Mouse (Mus musculus) forebrain, embryonic 15.5 days (tissue): Measurements from ENCODE around the gene Ccnt1. TPM values are rescaled to one million over a fixed set of nuclear protein-coding genes. Genes with fewer than 3 reads are reported as not detected.
"Not testable (repeated sequence)": the region's sequence is repeated elsewhere in the genome, so short reads cannot be mapped to it uniquely, and the experiment has no call there.

Source experiments
- ATAC-seq: fragments of 200-750 bp; cut with Nextera tagmentation; replicated peaks from 2 replicates; pipeline ENCODE4 v1.8.0; 2017; ENCODE audit warnings: mild to moderate bottlenecking, moderate TSS enrichment, moderate library complexity
- H3K27ac ChIP-seq: fragments of 300-500 bp; sonication (generic); replicated peaks from 2 replicates; pipeline ENCODE4 v1.5.1; 2015; ENCODE audit warnings: mild to moderate bottlenecking, inconsistent platforms
- H3K27me3 ChIP-seq: fragments of 300-500 bp; sonication (generic); 2 replicates; pipeline ENCODE4 v1.6.1; 2015; ENCODE audit warnings: inconsistent platforms
- H3K36me3 ChIP-seq: fragments of 300-500 bp; sonication (generic); 2 replicates; pipeline ENCODE4 v1.6.1; 2015; ENCODE audit warnings: mild to moderate bottlenecking, inconsistent platforms
- H3K4me1 ChIP-seq: fragments of 300-500 bp; sonication (generic); 2 replicates; pipeline ENCODE4 v1.6.1; 2015; ENCODE audit warnings: inconsistent platforms
- H3K4me2 ChIP-seq: fragments of 300-500 bp; sonication (generic); replicated peaks from 2 replicates; pipeline ENCODE4 v1.6.1; 2015; ENCODE audit warnings: mild to moderate bottlenecking, inconsistent platforms
- H3K4me3 ChIP-seq: fragments of 300-500 bp; sonication (generic); 2 replicates; pipeline ENCODE4 v1.5.1; 2015; ENCODE audit warnings: mild to moderate bottlenecking, inconsistent platforms
- H3K9ac ChIP-seq: fragments of 300-500 bp; sonication (generic); replicated peaks from 2 replicates; pipeline ENCODE4 v1.6.1; 2015; ENCODE audit warnings: mild to moderate bottlenecking, inconsistent platforms
- H3K9me3 ChIP-seq: fragments of 300-500 bp; sonication (generic); 2 replicates; pipeline ENCODE4 v1.6.1; 2016; ENCODE audit warnings: inconsistent platforms
- WGBS: fragments of 180-500 bp; shearing (Covaris S2); methylation state at CpG from one replicate; pipeline ENCODE4 v1.1.7; 2015; ENCODE audit warnings: mixed read lengths; 5-methylcytosine and 5-hydroxymethylcytosine counted together
- polyA plus RNA-seq: library from polyadenylated mRNA; unstranded; fragments of >200 nt; fragmentation: Nextera tagmentation; extraction: Ambion mirVana; gene quantifications from 2 replicates; pipeline ENCODE4 v1.2.1, GENCODE M21; 2015

The Ccnt1 gene
- polyA plus RNA-seq, 1 experiment from 2014 or later: 66.5 TPM

DNA sequence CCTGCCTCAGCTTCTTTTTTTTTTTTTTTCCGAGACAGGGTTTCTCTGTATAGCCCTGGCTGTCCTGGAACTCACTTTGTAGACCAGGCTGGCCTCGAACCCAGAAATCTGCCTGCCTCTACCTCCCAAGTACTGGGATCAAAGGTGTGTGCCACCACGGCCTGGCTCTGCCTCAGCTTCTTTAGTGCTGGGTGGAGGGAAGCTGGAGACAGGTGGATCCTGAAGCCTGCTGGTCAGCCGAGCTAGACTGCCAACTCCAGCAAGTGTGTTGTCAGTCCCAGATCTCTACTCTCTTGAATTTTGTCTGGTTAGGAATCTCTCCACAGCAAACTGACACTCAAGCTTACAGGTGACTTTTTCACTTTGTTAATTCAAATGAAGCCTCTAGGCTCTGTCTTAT, 34.8 kb downstream of the Ccnt1 start:
- no peak overlapping the region for H3K4me2 ChIP-seq
- no peak overlapping the region for H3K9ac ChIP-seq
- WGBS: 94% methylated on average over 4 of the region's 4 CpGs
- H3K36me3 ChIP-seq: peaks cover 18% of the 10 kb centered on the region
- H3K9me3 ChIP-seq: no peaks in the 10 kb centered on the region
- H3K4me3 ChIP-seq: no peak overlapping the region
- no peak overlapping the region for H3K27ac ChIP-seq
- no peaks in the 10 kb centered on the region for H3K27me3 ChIP-seq
- peaks cover 22% of the 10 kb centered on the region for H3K4me1 ChIP-seq
- ATAC-seq: no peak

- H3K9me3 ChIP-seq: no peaks in the 10 kb centered on the region
- H3K27me3 ChIP-seq: no peaks in the 10 kb centered on the region
- H3K4me1 ChIP-seq: peaks cover 24% of the 10 kb centered on the region
- H3K36me3 ChIP-seq: peaks cover 31% of the 10 kb centered on the region
- peak within 1 kb of the TSS; percentile 98 for H3K27ac ChIP-seq
- peak within 1 kb of the TSS; percentile 95 for H3K4me3 ChIP-seq
- peak within 1 kb of the TSS; percentile 86 for H3K4me2 ChIP-seq
- peak; percentile 100 for ATAC-seq
- under 1% methylated on average over 69 of the region's 70 CpGs for WGBS
- peak within 1 kb of the TSS; percentile 85 for H3K9ac ChIP-seq
Observed at GRCm38 (mm10) chr15:98533881-98534627, 36.7 kb downstream of the Ccnt1 start, which contains the start of gene Kansl2. Kansl2 (minus strand) TSS chr15:98534264.

GRCm38 (mm10) chr15:98533035-98533531, 37.6 kb downstream of the Ccnt1 start:
- peak overlapping the region; percentile 95 for H3K4me3 ChIP-seq
- peak overlapping the region; percentile 86 for H3K4me2 ChIP-seq
- no peaks in the 10 kb centered on the region for H3K27me3 ChIP-seq
- WGBS: under 1% methylated on average over 18 of the region's 18 CpGs
- ATAC-seq: no peak
- 0 out of 2 replicates have a peak overlapping the region, but pooled peaks have one; percentile 37 for H3K27ac ChIP-seq
- peaks cover 24% of the 10 kb centered on the region for H3K4me1 ChIP-seq
- no peaks in the 10 kb centered on the region for H3K9me3 ChIP-seq
- peaks cover 35% of the 10 kb centered on the region for H3K36me3 ChIP-seq
- H3K9ac ChIP-seq: peak overlapping the region; percentile 85

DNA sequence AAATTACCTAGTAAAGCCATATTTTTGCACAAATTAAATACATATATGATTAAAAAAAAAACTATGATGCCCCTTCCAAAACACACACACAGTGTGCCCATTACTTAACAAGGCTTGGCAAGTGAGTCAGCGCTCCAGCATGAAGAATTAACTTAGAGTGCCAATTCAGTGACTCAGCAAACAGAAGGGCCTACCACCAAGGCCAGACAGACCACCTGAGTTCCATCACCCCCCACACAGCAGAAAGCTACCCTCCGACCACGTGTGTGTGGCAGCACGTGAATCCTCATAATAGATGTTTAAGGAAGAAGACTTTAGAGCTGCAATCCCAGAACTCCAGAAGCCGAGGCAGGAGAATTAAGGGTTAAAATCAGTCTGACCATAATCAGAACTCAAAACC, 38.4 kb downstream of the Ccnt1 start:
- Histone ChIP-seq H3K27me3 (no peaks in the 10 kb centered on the region), H3K27ac (no peak overlapping the region), H3K4me1 (peaks cover 24% of the 10 kb centered on the region), H3K4me3 (peak overlapping the region; percentile 95), H3K4me2 (peak overlapping the region; percentile 86), H3K9me3 (no peaks in the 10 kb centered on the region), H3K36me3 (peaks cover 41% of the 10 kb centered on the region), H3K9ac (peak overlapping the region; percentile 85)
- no peak for ATAC-seq
- 33% methylated on average over 5 of the region's 5 CpGs for WGBS

DNA sequence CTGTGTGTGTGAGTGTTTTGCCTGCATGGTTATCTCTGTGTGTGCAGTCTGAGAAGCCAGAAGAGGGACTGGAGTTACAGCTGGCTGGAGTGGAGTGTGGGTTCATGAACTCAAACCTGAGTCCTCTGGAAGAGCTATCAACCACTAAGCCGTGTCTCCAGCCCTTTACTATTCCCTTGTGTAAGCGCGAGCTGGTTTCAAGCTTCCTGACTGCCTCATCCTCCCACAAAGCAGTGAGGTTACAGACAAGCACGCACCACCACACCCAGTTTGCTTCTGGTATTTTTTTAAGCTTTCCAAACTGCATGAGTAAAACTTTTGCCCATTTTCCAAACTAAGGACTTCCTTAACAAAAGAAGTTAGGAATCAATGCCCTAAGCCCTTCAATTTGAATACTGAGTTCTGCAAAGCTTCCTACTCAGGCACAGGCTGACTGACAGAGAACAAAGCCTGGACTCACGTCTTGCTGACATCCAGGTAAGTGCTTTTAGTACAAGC, 42.6 kb downstream of the Ccnt1 start:
- Histone ChIP-seq H3K27ac (no peak overlapping the region), H3K9me3 (no peaks in the 10 kb centered on the region), H3K36me3 (peaks cover 80% of the 10 kb centered on the region), H3K4me1 (peaks cover 23% of the 10 kb centered on the region), H3K4me2 (no peak overlapping the region), H3K27me3 (no peaks in the 10 kb centered on the region), H3K9ac (no peak overlapping the region), H3K4me3 (no peak overlapping the region)
- 88% methylated on average over 5 of the region's 5 CpGs for WGBS
- no peak for ATAC-seq

DNA sequence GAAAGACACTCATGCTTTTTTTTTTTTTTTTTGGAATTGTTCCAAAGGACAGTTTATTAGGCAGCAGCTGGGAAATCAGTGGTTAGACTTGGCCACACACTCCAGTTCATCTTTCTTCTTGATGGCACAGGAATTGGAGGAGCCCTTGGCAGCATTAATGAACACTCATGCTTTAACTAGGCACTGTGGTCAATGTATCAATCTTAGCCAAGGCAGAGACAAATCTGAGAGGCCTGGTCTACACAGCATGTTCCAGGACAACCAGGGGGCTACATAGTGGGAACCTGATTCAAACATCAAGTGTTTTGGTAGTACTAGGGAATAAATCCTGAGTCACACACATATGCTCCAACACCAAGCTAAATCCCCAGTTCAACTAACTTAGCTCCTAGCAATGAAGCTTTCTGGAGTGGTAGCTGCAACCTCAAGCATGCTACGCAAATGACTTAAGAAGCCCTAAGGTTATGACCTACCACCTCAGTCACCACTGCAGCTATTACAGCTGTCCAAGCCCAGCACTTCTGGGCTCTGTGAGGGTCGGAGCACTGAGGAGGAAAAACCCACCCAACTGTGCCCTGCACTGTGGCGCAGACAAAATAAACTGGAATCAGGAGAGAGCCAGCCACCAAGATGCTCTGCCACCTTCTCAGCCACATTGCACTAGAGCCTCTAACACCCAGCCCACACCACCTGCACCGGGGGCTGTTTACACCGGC, 43.5 kb downstream of the Ccnt1 start:
- no peak for ATAC-seq
- Histone ChIP-seq H3K27me3 (no peaks in the 10 kb centered on the region), H3K4me3 (no peak overlapping the region), H3K27ac (no peak overlapping the region), H3K36me3 (peaks cover 89% of the 10 kb centered on the region), H3K4me1 (peaks cover 14% of the 10 kb centered on the region), H3K9ac (no peak overlapping the region), H3K9me3 (no peaks in the 10 kb centered on the region), H3K4me2 (no peak overlapping the region)
- WGBS: 97% methylated on average over 5 of the region's 5 CpGs

DNA sequence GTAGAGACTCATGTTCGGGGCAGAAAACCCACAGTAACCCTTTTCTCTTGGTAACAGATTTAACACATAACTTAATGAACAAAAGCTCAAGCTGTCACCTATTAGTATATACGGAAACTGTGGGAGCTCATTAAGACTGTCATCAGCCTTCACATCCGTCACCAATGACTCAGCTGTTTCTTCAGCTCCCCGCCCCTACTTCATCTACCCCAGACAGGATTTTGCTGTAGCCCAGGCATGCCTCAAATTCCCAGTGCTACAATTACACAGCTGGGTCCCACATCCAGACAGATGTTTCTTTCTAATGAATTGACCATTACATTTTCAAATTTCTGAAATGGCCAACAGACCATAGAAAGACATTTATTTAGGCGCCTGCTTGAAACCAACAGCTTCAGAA, 44.7 kb downstream of the Ccnt1 start:
- Histone ChIP-seq H3K4me1 (peaks cover 3% of the 10 kb centered on the region), H3K4me3 (no peak overlapping the region), H3K27me3 (no peaks in the 10 kb centered on the region), H3K4me2 (no peak overlapping the region), H3K9ac (no peak overlapping the region), H3K27ac (no peak overlapping the region), H3K36me3 (peaks cover 95% of the 10 kb centered on the region), H3K9me3 (no peaks in the 10 kb centered on the region)
- WGBS: 52% methylated on average over 5 of the region's 5 CpGs
- no peak for ATAC-seq

DNA sequence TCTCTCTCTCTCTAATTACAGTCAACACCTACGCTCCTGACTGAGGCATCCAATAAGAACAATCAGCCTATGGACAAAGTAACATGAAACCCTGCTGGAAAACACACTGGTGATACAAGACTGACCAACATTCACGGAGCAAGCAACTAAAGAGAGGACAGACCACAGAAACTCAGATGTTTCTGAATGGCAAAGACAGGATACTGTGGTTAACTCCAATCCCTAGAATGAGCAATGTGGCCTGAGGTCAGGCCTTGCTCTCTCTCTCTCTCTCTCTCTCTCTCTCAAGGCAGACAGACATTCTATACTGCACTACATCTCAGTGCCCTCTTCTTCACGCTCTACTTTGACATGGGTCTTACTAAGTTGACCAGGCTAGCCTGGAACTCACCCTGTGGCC, 49.5 kb downstream of the Ccnt1 start:
- no peak overlapping the region for H3K4me3 ChIP-seq
- no peaks in the 10 kb centered on the region for H3K9me3 ChIP-seq
- H3K4me1 ChIP-seq: no peaks in the 10 kb centered on the region
- H3K9ac ChIP-seq: no peak overlapping the region
- no peak for ATAC-seq
- H3K27me3 ChIP-seq: no peaks in the 10 kb centered on the region
- H3K27ac ChIP-seq: no peak overlapping the region
- WGBS: 93% methylated on average over 3 of the region's 3 CpGs
- no peak overlapping the region for H3K4me2 ChIP-seq
- peaks cover 74% of the 10 kb centered on the region for H3K36me3 ChIP-seq

- Histone ChIP-seq H3K4me2 (no peak overlapping the region), H3K27me3 (no peaks in the 10 kb centered on the region), H3K9me3 (no peaks in the 10 kb centered on the region), H3K9ac (no peak overlapping the region), H3K36me3 (peaks cover 40% of the 10 kb centered on the region), H3K4me1 (no peaks in the 10 kb centered on the region), H3K27ac (no peak overlapping the region), H3K4me3 (no peak overlapping the region)
- 67% methylated on average over 16 of the region's 16 CpGs for WGBS
- no peak for ATAC-seq
Observed at GRCm38 (mm10) chr15:98517380-98518355, 53.1 kb downstream of the Ccnt1 start.

GRCm38 (mm10) chr15:98514845-98515244, 55.9 kb downstream of the Ccnt1 start:
- not testable (repeated sequence) for H3K4me3 ChIP-seq, H3K9me3 ChIP-seq, H3K9ac ChIP-seq, ATAC-seq, H3K27ac ChIP-seq, H3K27me3 ChIP-seq, H3K4me1 ChIP-seq, H3K4me2 ChIP-seq
- H3K36me3 ChIP-seq: peaks cover 16% of the 10 kb centered on the region
- WGBS: 98% methylated on average over 2 of the region's 2 CpGs

DNA sequence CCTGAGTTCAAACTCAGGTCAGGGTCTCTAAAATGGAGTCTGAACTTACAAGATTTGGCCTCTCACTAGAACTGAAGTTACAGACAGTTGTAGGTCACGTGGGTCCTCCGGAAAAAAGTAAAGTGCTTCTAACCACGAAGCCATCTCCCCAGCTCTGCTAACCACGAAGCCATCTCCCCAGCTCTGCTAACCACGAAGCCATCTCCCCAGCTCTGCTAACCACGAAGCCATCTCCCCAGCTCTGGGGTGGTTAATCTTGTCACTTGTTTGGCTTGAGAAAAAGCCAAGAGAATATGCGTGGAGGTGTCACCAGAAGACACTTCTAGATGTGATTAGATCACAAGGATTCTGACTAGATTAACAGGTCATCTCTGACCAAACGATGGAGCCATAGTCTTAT, 56.6 kb downstream of the Ccnt1 start:
- WGBS: 88% methylated on average over 8 of the region's 8 CpGs
- Histone ChIP-seq H3K9ac (no peak overlapping the region), H3K27me3 (no peaks in the 10 kb centered on the region), H3K4me3 (no peak overlapping the region), H3K27ac (no peak overlapping the region), H3K4me1 (peaks cover 6% of the 10 kb centered on the region; the same call in 1 of the 2 replicates), H3K4me2 (no peak overlapping the region), H3K9me3 (no peaks in the 10 kb centered on the region), H3K36me3 (peaks cover 10% of the 10 kb centered on the region)
- no peak for ATAC-seq
